Mouse (Mus musculus) CH12F3 (cell line): ENCODE data around the gene Cep128.

ENCODE experiments used
- in situ Hi-C: fragments of 300-500 bp; cut with MboI; formaldehyde crosslinking; loops from 2 replicates; pipeline ENCODE4 v1.14.3; 2020; ENCODE audit warnings: low sequenced_read_pairs

The Cep128 gene

GRCm38 (mm10) chr12:91066286-91067082 is 317.7 kb downstream of the Cep128 start:
- in situ Hi-C loops = no loop called here

GRCm38 (mm10) chr12:91065423-91065822 is 318.8 kb downstream of the Cep128 start:
- in situ Hi-C loops = no loop called here

- in situ Hi-C loops = no loop called here
Measured at GRCm38 (mm10) chr12:91064368-91064999, 319.7 kb downstream of the Cep128 start.

GRCm38 (mm10) chr12:91063337-91064015 is 320.7 kb downstream of the Cep128 start:
- in situ Hi-C loops = no loop called here

- in situ Hi-C loops = no loop called here
Measured at GRCm38 (mm10) chr12:91062681-91063080, 321.5 kb downstream of the Cep128 start.

GRCm38 (mm10) chr12:91059704-91060318 is 324.4 kb downstream of the Cep128 start:
- in situ Hi-C loops = no loop called here

- in situ Hi-C loops = no loop called here
Measured at GRCm38 (mm10) chr12:91056885-91057284, 327.3 kb downstream of the Cep128 start.

GRCm38 (mm10) chr12:91052301-91052700 is 331.9 kb downstream of the Cep128 start:
- in situ Hi-C loops = no loop called here

GRCm38 (mm10) chr12:91050593-91051325 is 333.4 kb downstream of the Cep128 start:
- in situ Hi-C loops = no loop called here

- in situ Hi-C loops = no loop called here
Measured at GRCm38 (mm10) chr12:91041363-91041762, 342.8 kb downstream of the Cep128 start.

GRCm38 (mm10) chr12:91040267-91040905 is 343.8 kb downstream of the Cep128 start:
- in situ Hi-C loops = no loop called here

- in situ Hi-C loops = no loop called here
Measured at GRCm38 (mm10) chr12:91029116-91029515, 355.1 kb downstream of the Cep128 start.

GRCm38 (mm10) chr12:91027681-91028080 is 356.5 kb downstream of the Cep128 start:
- in situ Hi-C loops = no loop called here

GRCm38 (mm10) chr12:91027100-91027499 is 357.1 kb downstream of the Cep128 start:
- in situ Hi-C loops = no loop called here

- in situ Hi-C loops = no loop called here
Measured at GRCm38 (mm10) chr12:91015075-91015474, 369.1 kb downstream of the Cep128 start.

- in situ Hi-C loops = no loop called here
Measured at GRCm38 (mm10) chr12:91013043-91013442, 371.2 kb downstream of the Cep128 start.

- in situ Hi-C loops = no loop called here
Measured at GRCm38 (mm10) chr12:91012184-91012583, 372.0 kb downstream of the Cep128 start.

- in situ Hi-C loops = no loop called here
Measured at GRCm38 (mm10) chr12:91008736-91009135, 375.5 kb downstream of the Cep128 start.

- in situ Hi-C loops = no loop called here
Measured at GRCm38 (mm10) chr12:91008170-91008569, 376.0 kb downstream of the Cep128 start.

GRCm38 (mm10) chr12:90997539-90997938 is 386.7 kb downstream of the Cep128 start:
- in situ Hi-C loops = loop anchor here (25.0 kb wide), 1 partner anchor 315 kb away; no protein-coding TSS in a partner anchor
